Mouse (Mus musculus): ENCODE data around the gene Gkn3.

GRCm38 (mm10) chr6:87428487-87429044 is 39.8 kb upstream of the Gkn3 start, which contains the start of gene Bmp10:
- TF ChIP-seq GATA1 (IDR thresholded peaks at IDR 0.05; ENCODE audit: borderline replicate concordance, low read length) (no peak), FLI1 (IDR thresholded peaks at IDR 0.05; ENCODE audit: low read length) (no peak)

All from megakaryocyte, embryonic 14.5 days (primary cell).